Mouse (Mus musculus) heart, adult 2 months (tissue): ENCODE results near the gene Pah. TPM values are rescaled to one million over a fixed set of nuclear protein-coding genes. Genes with fewer than 3 reads are reported as not detected.

Experiments used
- DNase-seq, 2 experiments: peaks; one replicate each; pipeline ENCODE4 v3.0.0; 2021
- H3K27ac ChIP-seq: fragments of 200-600 bp; 2 replicates; pipeline ENCODE4 v1.8.1; 2022
- H3K27me3 ChIP-seq: fragments of 200-500 bp; 2 replicates; pipeline ENCODE4 v1.6.1; 2012; ENCODE audit warnings: mild to moderate bottlenecking, low read length, inconsistent platforms, mixed read lengths; ENCODE audit not compliant: control insufficient read depth, insufficient read depth
- H3K36me3 ChIP-seq: fragments of 200-500 bp; 2 replicates; pipeline ENCODE4 v1.6.1; 2012; ENCODE audit warnings: low read length, inconsistent platforms; ENCODE audit not compliant: control insufficient read depth, insufficient read depth
- H3K4me1 ChIP-seq: fragments of 200-500 bp; 2 replicates; pipeline ENCODE4 v1.6.1; 2011; ENCODE audit warnings: low read length; ENCODE audit not compliant: control insufficient read depth, insufficient read depth
- H3K4me3 ChIP-seq: fragments of 200-600 bp; 2 replicates; pipeline ENCODE4 v1.8.1; 2022
- H3K79me2 ChIP-seq: fragments of 200-500 bp; replicated peaks from 2 replicates; pipeline ENCODE4 v1.6.1; 2012; ENCODE audit warnings: mild to moderate bottlenecking, inconsistent platforms, low read length, moderate library complexity, mixed read lengths; ENCODE audit not compliant: control insufficient read depth, insufficient read depth
- H3K9ac ChIP-seq: fragments of 200-500 bp; 2 replicates; pipeline ENCODE4 v1.6.1; 2012; ENCODE audit warnings: low read depth, mild to moderate bottlenecking, control low read depth, inconsistent platforms, low read length, mixed read lengths
- CTCF ChIP-seq: fragments of 200-600 bp; IDR thresholded peaks from 2 replicates; pipeline ENCODE4 v1.8.1; 2022; ENCODE audit warnings: antibody characterized with exemption, mild to moderate bottlenecking, moderate library complexity
- EP300 ChIP-seq: fragments of 200-500 bp; IDR thresholded peaks from 2 replicates; pipeline ENCODE4 v1.6.1; 2011; ENCODE audit warnings: low read depth, low read length, control low read depth; ENCODE audit not compliant: insufficient read depth
- POLR2A ChIP-seq: fragments of 200-500 bp; IDR thresholded peaks from 2 replicates; pipeline ENCODE4 v1.6.1; 2011; ENCODE audit warnings: mild to moderate bottlenecking, low read depth, low read length, control low read depth; ENCODE audit not compliant: insufficient read depth
- WGBS: fragments of 180-500 bp; shearing (Covaris S2); methylation state at CpG from one replicate; pipeline ENCODE4 v1.1.7; 2018; 5-methylcytosine and 5-hydroxymethylcytosine counted together
- intact Hi-C: fragments of 180-260 bp; cut with DNase I; formaldehyde crosslinking; loops from one replicate; pipeline ENCODE4 v1.15.1; 2025
- polyA plus RNA-seq: library from polyadenylated mRNA; depleted of rRNA; stranded (reverse); fragments of >200 nt; gene quantifications from 2 replicates; pipeline ENCODE4 v1.2.3, GENCODE M21; 2012
- total RNA-seq, 2 experiments: library from RNA; stranded (reverse); gene quantifications; 2 replicates each; pipeline ENCODE4 v1.2.3; 2021

Pah gene
- total and polyA plus RNA-seq, 3 experiments = 0.14 to 12.0 (median 11.2) TPM

GRCm38 (mm10) chr10:87485721-87486620 is 35.6 kb upstream of the Pah start:
- intact Hi-C loops = no loop called here
- no peak overlapping the region for H3K9ac ChIP-seq
- no peak for DNase-seq
- H3K4me3 ChIP-seq = no peak overlapping the region
- WGBS = under 1% methylated on average over 33 of the region's 33 CpGs
- H3K79me2 ChIP-seq = no peaks in the 10 kb centered on the region
- H3K27ac ChIP-seq = no peak overlapping the region
- TF ChIP-seq CTCF = no peak
- no peak for TF ChIP-seq POLR2A
- no peak for TF ChIP-seq EP300
- no peaks in the 10 kb centered on the region for H3K36me3 ChIP-seq
- peaks cover 5% of the 10 kb centered on the region for H3K27me3 ChIP-seq
- H3K4me1 ChIP-seq = no peaks in the 10 kb centered on the region

- whole genome bisulfite sequencing = 6% methylated on average over 16 of the region's 16 CpGs
- TF ChIP-seq EP300 (no peak), CTCF (no peak), POLR2A (no peak)
- DNase-seq = no peak
- Histone ChIP-seq H3K27ac (no peak overlapping the region), H3K79me2 (no peaks in the 10 kb centered on the region), H3K9ac (no peak overlapping the region), H3K27me3 (peaks cover 12% of the 10 kb centered on the region), H3K36me3 (no peaks in the 10 kb centered on the region), H3K4me3 (no peak overlapping the region), H3K4me1 (no peaks in the 10 kb centered on the region)
- intact Hi-C loops = no loop called here
Observed at GRCm38 (mm10) chr10:87488429-87489145, 33.0 kb upstream of the Pah start.

DNA sequence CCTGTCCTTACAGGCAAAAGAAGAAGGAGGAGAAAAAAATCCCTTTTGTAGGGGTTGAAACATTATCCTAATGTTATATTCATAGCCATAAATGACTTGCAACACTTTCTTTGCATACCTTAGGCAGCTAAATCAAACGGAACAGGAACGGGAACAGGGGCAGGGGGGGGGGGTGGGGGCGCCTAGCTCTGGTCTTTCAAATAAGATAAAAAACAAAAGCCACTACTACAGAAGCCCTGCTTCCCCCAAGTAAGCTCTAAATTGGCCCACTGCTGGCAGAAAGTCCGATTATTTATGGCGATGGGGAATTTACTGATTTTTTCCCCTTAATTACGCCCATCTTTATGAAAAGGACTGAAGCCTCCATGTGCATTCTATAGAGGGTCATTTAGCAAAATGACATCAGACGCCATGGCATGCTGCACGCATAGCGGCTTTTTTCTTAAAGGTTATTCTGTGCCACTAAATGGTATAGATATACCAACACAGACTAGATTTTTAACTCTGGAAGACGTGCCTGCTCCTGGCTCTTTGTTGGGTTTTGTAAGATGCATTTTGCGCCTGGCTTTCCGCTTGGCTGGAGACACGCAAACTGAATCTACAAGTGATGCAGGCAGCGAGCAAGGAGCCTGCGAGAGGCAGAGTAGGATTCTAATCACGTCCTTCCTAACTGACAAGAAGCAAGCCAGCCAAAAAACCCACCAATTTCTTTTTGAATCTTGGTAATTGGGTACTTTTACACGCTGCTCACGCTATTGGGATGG is 32.2 kb upstream of the Pah start:
- no peak overlapping the region for H3K4me3 ChIP-seq
- no peak overlapping the region for H3K27ac ChIP-seq
- no peak overlapping the region for H3K9ac ChIP-seq
- TF ChIP-seq EP300 (no peak), POLR2A (no peak), CTCF (no peak)
- no peaks in the 10 kb centered on the region for H3K36me3 ChIP-seq
- H3K4me1 ChIP-seq = no peaks in the 10 kb centered on the region
- H3K79me2 ChIP-seq = no peaks in the 10 kb centered on the region
- peaks cover 12% of the 10 kb centered on the region for H3K27me3 ChIP-seq
- no peak for DNase-seq
- 6% methylated on average over 18 of the region's 18 CpGs for WGBS
- intact Hi-C loops = no loop called here

GRCm38 (mm10) chr10:87490328-87490727 is 31.3 kb upstream of the Pah start:
- Histone ChIP-seq H3K79me2 (no peaks in the 10 kb centered on the region), H3K27me3 (peaks cover 12% of the 10 kb centered on the region), H3K36me3 (no peaks in the 10 kb centered on the region), H3K4me1 (no peaks in the 10 kb centered on the region), H3K9ac (no peak overlapping the region), H3K27ac (no peak overlapping the region), H3K4me3 (no peak overlapping the region)
- WGBS = 11% methylated on average over 2 of the region's 2 CpGs
- no peak for TF ChIP-seq CTCF
- no peak for TF ChIP-seq EP300
- no peak for TF ChIP-seq POLR2A
- DNase-seq = no peak
- intact Hi-C loops = no loop called here

DNA sequence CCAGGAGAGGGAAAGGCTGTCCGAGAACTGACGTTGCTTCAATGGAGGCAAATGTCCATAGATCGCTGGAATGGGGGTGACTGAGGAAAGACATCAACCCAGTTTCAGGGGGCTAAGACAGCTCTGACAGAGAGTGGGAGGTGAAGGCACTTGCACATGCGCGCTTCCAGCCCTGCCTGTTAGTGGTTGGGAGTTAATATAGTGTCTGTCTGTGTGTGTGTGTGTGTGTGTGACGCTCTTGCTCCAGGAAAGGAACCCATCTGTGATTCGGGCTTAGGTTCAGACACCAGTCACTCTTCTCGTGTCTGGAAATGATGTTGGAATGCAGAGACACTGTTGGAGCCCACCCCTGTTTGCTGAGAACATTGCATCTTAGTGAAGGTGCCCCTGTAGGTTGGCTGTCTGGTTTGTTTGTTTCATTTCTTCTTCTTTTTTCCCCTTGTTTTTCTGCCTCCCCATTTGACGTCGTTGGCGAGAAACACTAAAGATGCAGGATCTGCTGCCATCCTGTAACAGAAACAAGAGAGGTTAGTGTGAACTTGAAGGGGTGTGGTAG is 30.0 kb upstream of the Pah start:
- Histone ChIP-seq H3K79me2 (no peaks in the 10 kb centered on the region), H3K36me3 (no peaks in the 10 kb centered on the region), H3K4me3 (no peak overlapping the region), H3K27me3 (peaks cover 10% of the 10 kb centered on the region; the same call in 1 of the 2 replicates), H3K27ac (no peak overlapping the region), H3K4me1 (no peaks in the 10 kb centered on the region), H3K9ac (no peak overlapping the region)
- DNase-seq = no peak
- intact Hi-C loops = no loop called here
- no peak for TF ChIP-seq EP300
- no peak for TF ChIP-seq POLR2A
- no peak for TF ChIP-seq CTCF
- 6% methylated on average over 11 of the region's 11 CpGs for WGBS
